7 mouse cellular contexts compared by ENCODE assay signal in genomic region chr19:41482909-41483444, GRCm38 (mm10). TPM values are rescaled to one million over a fixed set of nuclear protein-coding genes. Genes with fewer than 3 reads are reported as not detected.
A peak's percentile ranks its signal among the peaks of the same experiment; 100 is the strongest.
DNase-seq lines count a peak whose midpoint lies in the region; ATAC-seq lines count a peak whose summit lies in the region.

No protein-coding gene starts in this region.

- peak overlapping the region; percentile 97 for H3K4me3 ChIP-seq in intestine, embryonic 16.5 days (ENCODE audit: low read length)

- peaks cover 10% of the 10 kb centered on the region for H3K4me1 ChIP-seq in intestine, embryonic 16.5 days (ENCODE audit: control insufficient read depth, insufficient read depth, low read length)

- no peaks in the 10 kb centered on the region for H3K27me3 ChIP-seq in intestine, embryonic 16.5 days (replicated peaks; ENCODE audit: control insufficient read depth, insufficient read depth, low read length)

- H3K4me2 ChIP-seq in intestine, embryonic 16.5 days (ENCODE audit: low read depth, low read length): peak overlapping the region; percentile 81

- no peaks in the 10 kb centered on the region for H3K36me3 ChIP-seq in intestine, embryonic 16.5 days (ENCODE audit: control insufficient read depth, insufficient read depth, low read length)

- under 1% methylated on average over 50 of the region's 91 CpGs for WGBS in intestine, embryonic 16.5 days

- peak; percentile 87 for ATAC-seq in intestine, embryonic 16.5 days

- H3K9me3 ChIP-seq in intestine, embryonic 16.5 days (ENCODE audit: control insufficient read depth, low read length): no peaks in the 10 kb centered on the region

- peak; percentile 69 for DNase-seq in adrenal gland, adult 8-10 months
- peak; percentile 80 for DNase-seq in embryo, embryonic 10.5 days (ENCODE audit: low spot score)
- DNase-seq in gastrocnemius, postnatal 4 days (ENCODE audit: low spot score in 2 of 2): peak; percentile 48 to 80
- peak; percentile 60 to 73 for DNase-seq in left cerebral cortex, postnatal 36 days (ENCODE audit: low spot score in 2 of 2)
- peak; percentile 79 for DNase-seq in mesoderm, embryonic 11.5 days (ENCODE audit: low read depth, low spot score)
- peak; percentile 62 for DNase-seq in skeletal muscle tissue, adult 2 months (ENCODE audit: low read depth, low spot score)

- intact Hi-C loops in left cerebral cortex, postnatal 36 days (cut with DNase I): loop anchor here (5.0 kb wide), 2 partner anchors 166 to 221 kb away; partner anchors contain the start of gene Tm9sf3

- H3K27ac ChIP-seq in intestine, embryonic 16.5 days (ENCODE audit: low read length): peak overlapping the region; percentile 99

- H3K9ac ChIP-seq in intestine, embryonic 16.5 days (ENCODE audit: low read depth, low read length): peak overlapping the region; percentile 94

RNA-seq across cellular contexts. Expression of gene Lcor, which starts 0.5 kb away (rescaled TPM):
- 10 to 100 TPM; 13.9 to 26.2 (median 19.9) TPM for total RNA-seq in adrenal gland, adult 8-10 months (2022)
- total RNA-seq in gastrocnemius, postnatal 4 days (2021): 10 to 100 TPM; 21.7 to 23.8 TPM
- polyA plus RNA-seq in intestine, embryonic 16.5 days (2015; fragmentation: Nextera tagmentation; extraction: Ambion mirVana): 19.0 and 20.8 TPM in 2 replicates
- 10 to 100 TPM; 17.3 to 22.2 TPM for total RNA-seq in left cerebral cortex, postnatal 36 days (2021)

Comparison
In these comparisons a context has a peak if more than half of its experiments do, and no peak if none do; other contexts are left out.
1. Peak in every context shown above with its lines: DNase-seq, ATAC-seq, H3K4me3 ChIP-seq and H3K27ac ChIP-seq.